Mouse (Mus musculus): ENCODE data around the gene D430041D05Rik.
"Not testable (repeated sequence)": the region's sequence is repeated elsewhere in the genome, so short reads cannot be mapped to it uniquely, and the experiment has no call there.

DNA sequence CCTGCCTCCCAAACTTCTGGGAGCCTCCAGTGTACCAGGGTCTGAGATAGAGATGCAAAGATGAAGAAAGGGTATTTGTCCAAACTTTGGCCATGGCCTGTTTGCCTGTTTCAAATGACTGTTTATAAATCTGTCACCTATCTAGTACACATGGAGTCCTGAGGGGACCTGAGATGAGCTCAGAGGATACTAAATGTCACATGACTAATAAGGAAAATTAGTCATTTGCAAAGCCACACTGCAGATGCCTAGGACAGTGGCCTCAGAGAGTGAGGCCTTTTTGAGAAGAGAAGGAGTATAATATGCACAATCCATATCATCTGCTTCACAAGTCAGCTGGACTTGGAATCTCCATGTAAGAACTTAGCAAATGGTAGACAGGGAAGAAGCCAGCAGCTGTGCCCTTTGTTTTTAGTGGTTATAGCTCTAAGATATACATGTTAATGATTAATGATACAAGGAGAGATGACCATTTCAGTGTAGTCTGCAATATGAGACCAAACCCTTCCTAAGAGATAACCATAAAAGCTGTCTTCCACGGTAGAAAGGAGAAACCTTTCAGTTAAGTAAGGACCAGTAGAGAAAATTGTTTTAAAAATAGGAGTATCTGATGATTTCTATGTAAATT is 299.5 kb downstream of the D430041D05Rik start:
- not testable (repeated sequence) for TF ChIP-seq CTCF, POLR2A (IDR thresholded peaks at IDR 0.05; ENCODE audit: extremely low read depth, insufficient read depth, low read length)
